Mouse (Mus musculus) hindlimb bud, embryonic 11.5 days (tissue): Measurements from ENCODE around the gene Atp1b1.

Experiments used
- DNase-seq: peaks from one replicate; pipeline ENCODE4 v3.0.0-alpha.2; 2012; ENCODE audit warnings: low read depth, low spot score; ENCODE audit errors: extremely low spot score

The Atp1b1 gene

GRCm38 (mm10) chr1:164440708-164441407, 17.3 kb downstream of the Atp1b1 start:
- DNase-seq = no peak

- no peak for DNase-seq
These were observed 17.9 kb downstream of the Atp1b1 start for GRCm38 (mm10) chr1:164440230-164440629.

- DNase-seq = no peak
These were observed 21.4 kb downstream of the Atp1b1 start for GRCm38 (mm10) chr1:164436749-164437148.

GRCm38 (mm10) chr1:164434049-164434448, 24.1 kb downstream of the Atp1b1 start:
- DNase-seq = no peak

- no peak for DNase-seq
These were observed 25.5 kb downstream of the Atp1b1 start for GRCm38 (mm10) chr1:164432649-164433048.

GRCm38 (mm10) chr1:164428644-164429043, 29.5 kb downstream of the Atp1b1 start:
- no peak for DNase-seq

- DNase-seq = no peak
These were observed 30.4 kb downstream of the Atp1b1 start for GRCm38 (mm10) chr1:164427777-164428176.

- no peak for DNase-seq
These were observed 31.9 kb downstream of the Atp1b1 start for GRCm38 (mm10) chr1:164426227-164426626.

- no peak for DNase-seq
These were observed 37.4 kb downstream of the Atp1b1 start for GRCm38 (mm10) chr1:164420623-164421354.

GRCm38 (mm10) chr1:164419401-164419800, 38.8 kb downstream of the Atp1b1 start:
- no peak for DNase-seq

- no peak for DNase-seq
These were observed 39.8 kb downstream of the Atp1b1 start for GRCm38 (mm10) chr1:164418320-164418719.

- no peak for DNase-seq
These were observed 40.6 kb downstream of the Atp1b1 start for GRCm38 (mm10) chr1:164417604-164418003.

- DNase-seq = no peak
These were observed 41.3 kb downstream of the Atp1b1 start for GRCm38 (mm10) chr1:164416692-164417394.

GRCm38 (mm10) chr1:164415347-164415751, 42.8 kb downstream of the Atp1b1 start:
- DNase-seq = no peak

GRCm38 (mm10) chr1:164413608-164414007, 44.5 kb downstream of the Atp1b1 start:
- no peak for DNase-seq

- no peak for DNase-seq
These were observed 45.2 kb downstream of the Atp1b1 start for GRCm38 (mm10) chr1:164412906-164413305.

GRCm38 (mm10) chr1:164411306-164411705, 46.8 kb downstream of the Atp1b1 start:
- no peak for DNase-seq

GRCm38 (mm10) chr1:164408655-164409054, 49.5 kb downstream of the Atp1b1 start:
- no peak for DNase-seq

GRCm38 (mm10) chr1:164406506-164406905, 51.6 kb downstream of the Atp1b1 start:
- DNase-seq = no peak

GRCm38 (mm10) chr1:164405385-164405802, 52.8 kb downstream of the Atp1b1 start:
- no peak for DNase-seq

GRCm38 (mm10) chr1:164399578-164399977, 58.6 kb downstream of the Atp1b1 start:
- no peak for DNase-seq

- DNase-seq = no peak
These were observed 60.5 kb downstream of the Atp1b1 start for GRCm38 (mm10) chr1:164397672-164398071.
